Mouse (Mus musculus): Measurements from ENCODE around the gene Amer2. TPM values are rescaled to one million over a fixed set of nuclear protein-coding genes. Genes with fewer than 3 reads are reported as not detected.

Gene Amer2
- total RNA-seq, 2 experiments from 2014 or later = 36.2 to 38.0 TPM

DNA sequence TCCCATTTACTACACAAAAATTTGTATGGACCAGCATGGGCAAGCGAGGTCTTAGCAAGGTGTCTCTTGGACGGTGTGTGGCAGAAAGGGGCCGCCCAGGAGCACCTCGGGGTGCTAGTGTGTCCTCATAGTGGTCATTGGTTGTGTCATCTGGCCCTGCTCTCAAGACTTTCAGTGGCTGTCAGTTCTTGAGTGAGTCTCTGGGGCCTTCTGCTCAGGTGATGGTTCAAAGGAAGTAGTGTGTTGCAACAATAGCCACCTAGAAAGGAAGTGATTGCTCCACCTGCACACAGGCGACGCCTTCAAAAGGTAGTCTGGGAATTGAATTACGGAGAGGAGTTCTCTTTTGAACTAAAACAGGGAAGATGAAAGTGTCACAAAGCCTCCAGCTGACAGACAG, 11.2 kb downstream of the Amer2 start:
- intact Hi-C loops (cut with DNase I) = no loop called here

DNA sequence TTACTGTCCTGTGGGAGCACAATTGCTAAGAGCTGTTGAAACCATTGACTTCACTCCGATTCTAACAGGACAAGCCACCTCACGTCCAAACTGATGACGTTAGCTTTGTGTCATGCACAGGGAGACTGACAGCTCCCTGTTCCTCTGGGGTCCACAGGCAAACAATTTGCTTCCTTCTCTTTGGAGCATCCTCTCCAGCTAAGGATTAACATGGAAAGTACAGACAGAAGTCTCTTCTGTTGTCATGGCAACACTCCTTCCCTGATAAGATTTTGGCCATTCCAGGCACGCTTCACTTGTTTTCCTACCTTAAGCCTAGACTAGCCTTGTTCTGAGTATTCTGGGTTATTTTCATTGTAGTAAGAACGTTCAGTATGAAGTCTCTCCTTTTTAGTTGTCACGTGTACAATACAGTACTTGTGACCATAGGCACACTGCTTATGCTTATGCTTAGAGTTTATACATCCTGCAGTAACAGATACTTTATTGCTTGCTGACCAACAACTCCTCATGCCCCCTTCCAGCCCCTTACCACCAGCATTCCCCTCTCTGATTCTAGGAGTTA, 12.1 kb downstream of the Amer2 start:
- intact Hi-C loops (cut with DNase I) = no loop called here
- DNase-seq (ENCODE audit: low spot score in 2 of 2) = no peak

More for the DNA sequence above, 11.2 kb downstream of the Amer2 start:
- DNase-seq (ENCODE audit: low spot score in 2 of 2) = no peak

GRCm38 (mm10) chr14:60386591-60387501, 13.8 kb downstream of the Amer2 start:
- no peak for DNase-seq (ENCODE audit: low spot score in 2 of 2)
- intact Hi-C loops (cut with DNase I) = no loop called here

- no peak for DNase-seq (ENCODE audit: low spot score in 2 of 2)
- intact Hi-C loops (cut with DNase I) = no loop called here
These were observed 15.3 kb downstream of the Amer2 start for GRCm38 (mm10) chr14:60388332-60388731.

GRCm38 (mm10) chr14:60392202-60392601, 19.1 kb downstream of the Amer2 start:
- intact Hi-C loops (cut with DNase I) = no loop called here
- no peak for DNase-seq (ENCODE audit: low spot score in 2 of 2)

DNA sequence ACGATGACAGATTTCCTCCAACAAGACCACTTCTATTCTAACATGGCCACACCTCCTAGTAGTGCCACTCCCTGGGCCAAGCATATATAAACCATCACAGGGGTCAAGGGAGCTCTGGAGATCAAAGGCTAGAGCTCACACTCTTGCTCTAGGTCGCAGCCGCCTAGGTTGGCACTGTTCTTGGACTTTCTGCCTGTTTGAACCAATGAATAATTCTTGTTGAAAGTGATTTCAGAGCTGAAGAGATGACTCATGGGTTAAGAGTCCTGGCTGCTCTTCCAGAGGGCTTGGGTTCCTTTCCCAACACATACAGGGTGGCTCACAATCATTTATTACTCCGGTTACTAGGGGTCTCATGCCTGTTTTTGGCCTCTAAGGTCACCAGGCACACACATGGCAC, 24.3 kb downstream of the Amer2 start:
- DNase-seq (ENCODE audit: low spot score in 2 of 2) = no peak
- intact Hi-C loops (cut with DNase I) = no loop called here

DNA sequence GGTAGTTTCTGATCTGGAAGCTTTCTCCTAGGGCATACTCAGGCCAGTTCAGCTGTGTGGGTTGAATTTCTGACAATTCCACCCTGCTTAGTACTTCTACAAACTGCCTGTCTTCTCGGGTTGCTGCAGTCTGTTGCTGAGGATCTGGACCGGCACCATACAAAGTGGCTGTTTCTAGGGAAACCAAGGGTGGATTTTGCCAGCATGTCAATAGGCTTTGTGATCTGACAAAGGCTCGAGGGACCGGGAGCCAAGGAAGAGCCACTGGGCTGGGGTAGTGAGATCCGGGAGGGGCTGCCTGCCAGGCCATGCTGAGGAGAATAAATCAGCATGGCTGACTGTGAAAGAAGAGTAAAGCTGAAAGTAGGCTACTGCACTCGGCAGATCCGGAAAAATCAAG, 25.8 kb downstream of the Amer2 start:
- peak; percentile 45 to 47 for DNase-seq (ENCODE audit: low spot score in 2 of 2)
- intact Hi-C loops (cut with DNase I) = no loop called here

GRCm38 (mm10) chr14:60403228-60403627, 30.2 kb downstream of the Amer2 start:
- no peak for DNase-seq (ENCODE audit: low spot score in 2 of 2)
- intact Hi-C loops (cut with DNase I) = no loop called here

DNA sequence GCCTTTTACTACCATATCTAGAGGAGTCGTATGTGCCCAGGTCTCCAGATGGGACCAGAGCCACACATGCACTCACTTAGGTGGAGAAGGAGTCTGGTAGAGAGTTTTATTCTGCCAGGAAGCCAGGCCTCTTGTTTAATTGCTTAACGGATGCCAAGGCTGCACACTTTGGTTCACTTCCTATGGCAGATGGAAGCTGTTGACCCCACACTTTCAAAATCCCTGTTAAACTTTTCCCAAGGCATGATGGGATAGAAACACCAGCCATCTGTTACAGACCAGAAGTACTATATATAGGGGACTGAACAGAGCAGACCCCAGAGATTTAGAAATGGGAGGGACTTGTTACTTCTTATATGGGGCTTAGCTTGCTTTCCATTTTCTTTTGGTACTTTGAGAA, 32.8 kb downstream of the Amer2 start:
- intact Hi-C loops (cut with DNase I) = no loop called here

DNA sequence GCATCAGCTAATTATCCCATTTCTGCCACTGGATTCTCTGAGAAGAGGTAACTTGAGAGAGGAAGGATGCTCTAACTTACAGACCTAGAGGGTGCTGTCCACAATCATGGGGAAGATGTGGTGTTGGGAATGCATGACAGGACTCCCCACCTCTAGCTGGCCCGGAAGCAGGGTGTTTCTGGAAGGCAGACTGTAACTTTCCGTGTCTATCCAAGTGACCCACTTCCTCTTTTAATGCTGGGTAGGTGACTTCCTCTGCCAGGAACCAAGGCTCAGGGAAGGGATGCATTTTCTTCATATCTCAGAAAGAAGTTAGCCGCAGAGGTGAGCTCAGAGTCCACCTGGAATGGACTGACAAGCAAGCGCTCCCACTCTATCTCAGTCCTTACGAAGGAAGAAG, 33.5 kb downstream of the Amer2 start:
- DNase-seq (ENCODE audit: low spot score in 2 of 2) = no peak
- intact Hi-C loops (cut with DNase I) = no loop called here

More for the DNA sequence above, 32.8 kb downstream of the Amer2 start:
- DNase-seq (ENCODE audit: low spot score in 2 of 2) = no peak

DNA sequence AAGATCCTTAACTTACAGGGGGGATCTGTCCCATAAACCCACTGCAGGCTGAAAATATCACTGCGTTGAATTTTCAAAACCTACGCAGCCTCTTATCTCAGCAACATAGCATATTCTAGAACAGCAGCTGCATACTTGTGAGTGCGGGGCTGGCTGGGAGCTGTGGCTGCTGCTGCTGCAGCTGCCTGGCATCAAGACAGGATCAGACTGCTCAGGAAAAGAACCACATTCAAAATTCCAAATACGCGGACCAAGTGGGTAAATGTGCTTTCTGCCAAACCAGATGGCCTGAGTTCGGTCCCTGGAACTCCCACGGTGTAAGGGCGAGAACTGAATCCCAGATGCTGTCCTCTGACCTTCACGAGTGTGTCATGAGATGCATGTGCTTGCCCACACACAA, 34.3 kb downstream of the Amer2 start:
- peak in 1 of 2 experiments; percentile 49 for DNase-seq (ENCODE audit: low spot score in 2 of 2)
- intact Hi-C loops (cut with DNase I) = no loop called here

- intact Hi-C loops (cut with DNase I) = no loop called here
- DNase-seq (ENCODE audit: low spot score in 2 of 2) = peak; percentile 41 to 66
These were observed 36.8 kb downstream of the Amer2 start for GRCm38 (mm10) chr14:60409702-60410491.

DNA sequence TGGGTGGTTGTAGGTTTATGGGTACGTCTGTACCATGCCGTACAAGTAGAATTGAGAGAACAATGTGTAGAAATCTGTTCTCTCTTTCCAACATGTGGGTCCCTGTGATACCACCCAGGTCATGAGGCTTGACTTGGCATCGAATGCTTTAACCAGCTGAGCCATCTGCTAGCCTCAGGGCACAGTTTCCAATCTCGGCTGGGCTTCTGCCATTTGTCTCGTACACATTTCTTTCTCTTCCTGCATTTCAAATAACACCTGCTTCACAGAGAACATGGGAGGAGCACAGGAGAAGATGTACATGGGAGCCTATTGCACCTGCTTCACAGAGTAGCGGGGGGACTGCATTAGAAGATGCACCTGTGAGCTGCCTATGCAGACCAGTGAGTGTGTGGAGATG, 38.2 kb downstream of the Amer2 start:
- peak in 1 of 2 experiments; percentile 23 for DNase-seq (ENCODE audit: low spot score in 2 of 2)
- intact Hi-C loops (cut with DNase I) = no loop called here

GRCm38 (mm10) chr14:60414691-60415090, 41.6 kb downstream of the Amer2 start:
- intact Hi-C loops (cut with DNase I) = loop anchor here (2.0 kb wide), 1 partner anchor 36 kb away; no protein-coding TSS in a partner anchor
- DNase-seq (ENCODE audit: low spot score in 2 of 2) = peak; percentile 88 to 95

DNA sequence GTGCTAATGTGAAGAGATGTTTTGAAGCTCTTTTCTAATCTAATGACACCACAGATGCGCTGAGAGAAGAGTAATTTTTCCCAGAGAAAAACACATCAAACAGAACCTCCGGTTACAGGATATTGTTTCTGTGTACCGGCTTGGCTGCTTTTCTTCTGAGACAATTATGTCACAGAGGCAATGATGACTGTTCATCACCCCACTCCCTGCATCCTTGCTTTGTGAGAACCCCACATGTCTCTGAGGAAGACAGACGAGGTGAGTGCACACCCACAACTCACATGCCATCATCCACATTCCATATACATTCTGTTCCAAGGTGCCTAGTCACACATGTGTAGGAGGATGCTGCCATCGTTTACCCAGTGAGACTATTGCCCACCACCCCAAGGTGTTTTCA, 44.9 kb downstream of the Amer2 start:
- DNase-seq (ENCODE audit: low spot score in 2 of 2) = peak in 1 of 2 experiments; percentile 40
- intact Hi-C loops (cut with DNase I) = no loop called here

DNA sequence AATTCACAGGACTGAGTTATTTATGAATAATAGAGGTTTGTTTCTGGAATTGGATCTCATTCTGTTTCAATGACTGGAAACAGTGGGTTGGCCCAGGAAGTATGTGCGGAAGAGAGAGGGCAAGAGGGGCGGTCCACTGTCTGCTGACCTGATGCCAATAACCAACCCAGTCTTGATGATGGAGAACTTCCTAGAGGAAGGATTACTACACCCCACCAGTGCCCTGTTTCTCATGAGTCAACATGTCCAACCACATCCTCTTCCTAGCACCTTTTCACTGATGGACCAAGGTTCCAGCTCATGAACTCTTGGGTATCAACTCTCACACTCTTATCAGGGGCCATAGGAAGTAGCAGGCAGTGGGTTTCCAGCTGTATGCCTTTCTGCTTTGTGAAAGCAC, 49.9 kb downstream of the Amer2 start:
- DNase-seq (ENCODE audit: low spot score in 2 of 2) = no peak
- intact Hi-C loops (cut with DNase I) = no loop called here

GRCm38 (mm10) chr14:60424174-60424573, 51.1 kb downstream of the Amer2 start:
- no peak for DNase-seq (ENCODE audit: low spot score in 2 of 2)
- intact Hi-C loops (cut with DNase I) = no loop called here

DNA sequence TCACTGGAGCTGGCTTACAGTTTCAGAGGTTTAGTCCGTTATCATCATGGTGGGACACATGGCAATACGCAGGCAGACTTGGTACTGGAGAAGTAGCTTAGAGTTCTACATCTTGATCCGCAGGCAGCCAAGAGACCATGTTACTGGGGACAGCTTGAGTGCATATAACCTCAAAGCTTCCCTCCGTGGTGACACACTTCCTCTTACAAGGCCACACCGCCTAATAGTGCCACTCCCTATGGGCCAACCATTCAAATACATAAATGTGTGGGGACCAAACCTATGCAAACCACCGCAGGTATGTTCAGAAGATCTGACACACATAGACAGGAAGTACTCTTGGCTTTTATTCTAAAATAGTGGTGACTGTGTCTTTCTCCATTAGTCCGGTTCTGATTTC, 52.5 kb downstream of the Amer2 start:
- no peak for DNase-seq (ENCODE audit: low spot score in 2 of 2)
- intact Hi-C loops (cut with DNase I) = no loop called here

DNA sequence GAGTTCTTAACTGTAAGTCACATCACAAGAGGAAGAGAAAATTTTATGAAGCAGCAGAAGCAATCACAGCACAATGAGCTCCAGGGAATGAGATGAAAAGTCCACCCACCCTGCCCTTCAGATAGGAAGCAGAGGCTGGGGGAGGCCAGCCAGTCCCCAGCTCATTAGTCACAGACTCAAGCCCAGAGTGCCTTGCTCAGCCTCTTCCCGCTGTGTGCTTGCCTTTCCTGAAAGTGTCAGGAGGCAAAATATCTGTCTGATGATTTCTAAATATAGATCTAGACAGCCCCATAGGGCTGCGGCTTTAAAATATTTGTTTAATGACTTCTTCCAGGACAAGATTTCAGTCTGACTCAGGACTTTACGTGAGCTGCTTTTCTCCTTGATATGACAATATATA, 54.8 kb downstream of the Amer2 start:
- intact Hi-C loops (cut with DNase I) = no loop called here
- DNase-seq (ENCODE audit: low spot score in 2 of 2) = no peak

DNA sequence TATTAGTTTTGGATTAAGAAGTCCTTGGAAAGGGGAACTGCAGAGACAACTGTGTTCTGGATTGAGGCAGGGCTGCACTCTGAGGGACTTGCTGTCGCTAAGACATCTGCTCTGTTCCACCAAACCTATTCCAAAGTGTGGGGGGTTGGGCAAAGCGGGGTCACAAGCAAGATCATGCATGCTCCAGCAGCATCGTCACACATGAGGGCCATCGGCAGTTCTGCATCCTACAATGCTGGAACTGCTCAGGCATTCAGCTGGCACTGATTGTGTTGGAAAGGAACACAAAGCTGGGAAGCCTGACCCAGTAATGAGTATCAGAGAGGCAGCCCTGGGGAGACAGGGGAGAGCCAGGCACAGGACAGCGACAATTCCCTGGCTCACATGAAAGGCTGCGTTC, 56.5 kb downstream of the Amer2 start:
- DNase-seq (ENCODE audit: low spot score in 2 of 2) = no peak
- intact Hi-C loops (cut with DNase I) = no loop called here

All from left cerebral cortex, postnatal 14 days (tissue).